Mouse (Mus musculus) R1 (cell line): ENCODE data around the gene Gramd2.

Source experiments
- DNase-seq: peaks from one replicate; pipeline ENCODE4 v3.0.0-alpha.2; 2018; ENCODE audit warnings: low read depth, low spot score

The Gramd2 gene

GRCm38 (mm10) chr9:59679678-59680533, at the start of gene Gramd2:
TSS of gene Gramd2 (plus strand) at chr9:59680144.
- DNase-seq = peak; percentile 88

DNA sequence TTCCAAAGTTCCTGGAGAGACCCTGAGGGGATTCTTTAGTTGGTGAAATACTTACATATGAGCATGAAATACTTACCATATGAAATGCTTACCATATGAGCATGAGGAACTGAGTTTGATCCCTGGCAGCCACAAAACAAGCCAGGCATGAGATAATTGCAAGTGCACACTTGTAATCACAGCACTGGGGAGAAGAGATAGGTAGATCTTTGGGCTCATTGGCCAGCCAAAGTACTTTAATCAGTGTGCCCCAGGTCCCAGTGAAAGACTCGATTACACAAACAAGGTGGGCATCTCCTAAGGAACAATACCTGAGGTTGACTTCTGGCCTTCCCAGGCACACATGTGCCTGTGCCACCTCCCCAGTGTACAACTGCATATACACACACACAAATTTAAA, 41.6 kb upstream of the Gramd2 start:
- DNase-seq = no peak

GRCm38 (mm10) chr9:59639936-59640335, 40.0 kb upstream of the Gramd2 start:
- no peak for DNase-seq

DNA sequence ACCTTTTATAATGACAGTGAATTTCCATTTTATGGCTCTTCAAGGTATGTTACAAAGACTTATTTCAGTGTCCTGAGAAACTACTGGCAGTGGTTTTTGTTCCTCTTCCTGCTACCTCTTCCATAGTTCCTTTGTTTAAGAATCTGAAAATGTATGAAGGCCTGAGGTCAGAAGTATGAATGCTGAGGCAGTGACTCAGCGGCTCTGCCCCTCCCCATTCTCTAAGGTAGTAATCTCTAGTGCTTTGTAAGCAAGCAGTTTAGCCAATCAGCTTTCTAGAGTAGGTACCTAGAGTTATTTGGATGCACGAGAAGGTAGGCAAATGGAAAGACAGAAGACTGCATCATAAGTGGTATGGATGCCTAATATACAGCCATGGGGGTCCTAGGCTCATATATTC, 38.6 kb upstream of the Gramd2 start:
- DNase-seq = no peak

DNA sequence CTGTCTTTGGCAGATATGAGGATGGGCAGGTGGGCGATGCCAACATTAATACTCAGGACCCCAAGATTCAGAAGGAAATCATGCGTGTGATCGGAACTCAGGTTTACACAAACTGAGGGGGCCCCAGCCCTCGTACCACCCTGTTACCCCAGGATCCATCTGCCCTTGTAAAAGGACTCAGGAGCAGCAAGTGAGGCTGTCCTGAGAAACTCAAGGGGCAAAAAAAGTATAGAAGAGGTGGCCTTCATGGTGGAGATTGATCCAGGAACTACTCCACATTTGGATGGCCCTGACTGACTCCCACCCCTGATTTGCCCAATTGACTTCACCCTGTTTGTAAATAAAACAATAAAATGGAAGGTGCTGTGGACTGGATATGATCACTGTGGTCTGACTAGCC, 30.0 kb upstream of the Gramd2 start:
- DNase-seq = no peak

GRCm38 (mm10) chr9:59653371-59653770, 26.6 kb upstream of the Gramd2 start:
- DNase-seq = peak; percentile 93

GRCm38 (mm10) chr9:59654450-59654983, 25.4 kb upstream of the Gramd2 start:
- no peak for DNase-seq

DNA sequence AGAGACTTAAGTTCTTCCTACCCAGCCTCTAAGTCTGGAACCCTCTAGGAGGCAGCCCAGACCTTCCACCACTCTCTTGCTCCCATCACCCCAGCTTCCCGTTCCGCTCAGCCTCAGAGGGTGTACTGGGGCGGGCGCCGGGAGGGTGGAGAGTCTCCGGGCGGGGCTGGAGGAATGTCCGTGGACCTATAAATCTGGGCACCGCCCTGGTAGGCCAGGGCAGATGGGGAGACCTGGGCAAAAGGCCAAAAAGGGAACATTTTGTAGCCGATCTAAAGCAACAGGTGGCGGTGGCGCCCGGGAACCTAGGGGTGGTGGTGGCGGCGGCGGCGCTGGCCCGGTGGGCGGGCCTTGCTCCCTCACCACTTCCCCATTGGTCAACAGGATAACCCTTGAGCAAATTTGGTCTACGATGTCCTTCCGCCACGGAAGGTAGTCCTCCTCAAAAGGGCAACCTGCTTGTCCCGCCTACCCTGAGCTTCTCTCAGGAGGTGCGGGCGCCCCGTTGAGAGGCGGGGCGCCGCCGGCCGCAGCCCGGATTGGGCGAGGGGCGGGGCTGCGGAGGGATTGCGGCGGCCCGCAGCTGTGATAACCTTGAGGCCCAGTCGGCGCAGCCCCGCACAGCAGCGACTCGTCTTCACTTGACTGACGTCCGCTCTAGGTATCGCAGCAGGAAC, 23.8 kb upstream of the Gramd2 start, which contains the start of gene Pkm:
TSS of gene Pkm (plus strand) at position 411 of the 677 bp plus-strand sequence.
- peak; percentile 100 for DNase-seq

DNA sequence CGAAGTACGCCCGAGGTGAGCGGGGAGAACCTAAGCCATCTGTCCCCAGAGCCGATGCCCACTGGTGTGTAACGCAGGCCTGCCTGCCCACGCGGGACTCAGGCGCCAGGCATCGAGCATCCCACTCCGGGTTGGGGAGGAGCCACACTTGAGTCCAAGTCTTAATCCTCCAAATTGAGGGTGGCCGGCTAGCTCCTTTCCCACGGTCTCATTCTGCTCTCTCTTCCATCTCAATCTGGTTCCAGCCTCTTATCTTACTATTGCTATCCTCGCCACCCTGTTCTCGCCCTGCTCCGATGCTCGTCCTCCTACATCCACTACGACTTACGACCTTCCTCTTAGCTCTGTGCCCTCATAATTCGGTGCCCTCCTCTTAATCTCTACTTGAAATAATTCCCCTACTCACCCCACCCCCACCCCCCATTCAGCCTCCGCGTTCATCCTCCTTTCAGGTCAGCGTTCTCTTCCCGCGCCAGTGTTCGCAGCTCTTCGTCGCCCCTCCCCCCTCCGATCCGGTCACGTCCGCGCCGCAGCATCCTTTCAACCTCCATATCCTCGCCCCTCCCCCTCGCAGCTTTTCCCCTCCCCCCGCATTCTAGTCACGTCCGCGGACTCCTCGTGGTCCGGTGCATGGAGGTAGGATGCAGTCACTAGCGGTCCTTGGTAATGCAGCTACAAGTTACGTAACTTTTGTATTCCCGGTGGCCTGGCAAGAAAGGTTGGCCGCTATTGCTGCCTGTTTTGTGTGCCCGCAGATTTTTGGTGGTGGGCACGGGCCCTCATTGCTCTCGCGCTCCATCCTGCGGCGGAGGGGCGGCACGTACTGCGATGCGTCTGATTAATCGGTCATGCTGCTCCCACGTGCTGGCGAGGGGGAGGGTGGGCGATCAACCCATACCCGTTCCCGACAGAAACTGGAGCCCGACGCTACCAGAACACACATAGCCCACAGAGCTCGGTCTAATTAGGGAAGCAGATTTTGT, 23.0 kb upstream of the Gramd2 start:
- DNase-seq = peak; percentile 94

DNA sequence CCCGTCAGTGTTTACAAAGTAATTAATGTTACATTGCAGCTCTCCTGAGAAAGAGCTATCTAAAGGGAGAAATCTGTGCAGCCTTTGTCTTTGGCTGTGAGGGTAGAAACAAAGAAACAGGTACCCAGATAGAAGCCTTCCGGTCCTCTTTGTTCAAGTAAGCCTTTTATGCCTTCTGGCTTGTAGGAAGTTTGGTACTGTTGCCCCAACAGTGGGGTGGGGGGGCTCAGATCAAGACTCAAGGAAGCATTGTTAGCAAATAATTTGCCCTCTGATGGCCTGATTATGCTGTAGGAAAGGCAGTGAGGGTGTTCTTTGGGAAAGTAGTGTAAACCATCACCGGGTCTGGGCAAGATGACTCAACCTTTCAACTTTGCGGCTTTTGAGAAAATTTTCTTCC, 21.8 kb upstream of the Gramd2 start:
- peak; percentile 63 for DNase-seq

- peak; percentile 97 for DNase-seq
Observed at GRCm38 (mm10) chr9:59659036-59660026, 20.6 kb upstream of the Gramd2 start.

DNA sequence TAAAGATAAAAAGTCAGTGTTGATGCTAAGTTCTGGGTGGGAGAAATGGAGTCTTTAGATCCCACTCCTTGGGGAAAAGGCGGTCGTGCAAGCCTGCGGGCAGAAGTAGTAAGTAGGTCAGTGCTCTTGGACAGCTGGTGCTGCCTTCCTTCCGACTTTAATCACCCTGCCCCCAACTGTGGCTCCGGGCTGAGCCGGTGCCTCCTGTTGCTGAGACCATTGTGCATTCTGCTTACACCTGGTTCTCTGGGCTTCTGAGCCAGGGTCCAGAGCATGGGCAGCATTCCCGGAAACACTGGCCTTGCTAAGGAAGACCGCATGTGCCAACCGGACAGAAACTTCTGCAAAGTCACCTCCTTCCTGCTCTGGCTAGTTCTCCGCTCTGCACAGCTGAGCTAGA, 19.5 kb upstream of the Gramd2 start:
- peak; percentile 6 for DNase-seq

DNA sequence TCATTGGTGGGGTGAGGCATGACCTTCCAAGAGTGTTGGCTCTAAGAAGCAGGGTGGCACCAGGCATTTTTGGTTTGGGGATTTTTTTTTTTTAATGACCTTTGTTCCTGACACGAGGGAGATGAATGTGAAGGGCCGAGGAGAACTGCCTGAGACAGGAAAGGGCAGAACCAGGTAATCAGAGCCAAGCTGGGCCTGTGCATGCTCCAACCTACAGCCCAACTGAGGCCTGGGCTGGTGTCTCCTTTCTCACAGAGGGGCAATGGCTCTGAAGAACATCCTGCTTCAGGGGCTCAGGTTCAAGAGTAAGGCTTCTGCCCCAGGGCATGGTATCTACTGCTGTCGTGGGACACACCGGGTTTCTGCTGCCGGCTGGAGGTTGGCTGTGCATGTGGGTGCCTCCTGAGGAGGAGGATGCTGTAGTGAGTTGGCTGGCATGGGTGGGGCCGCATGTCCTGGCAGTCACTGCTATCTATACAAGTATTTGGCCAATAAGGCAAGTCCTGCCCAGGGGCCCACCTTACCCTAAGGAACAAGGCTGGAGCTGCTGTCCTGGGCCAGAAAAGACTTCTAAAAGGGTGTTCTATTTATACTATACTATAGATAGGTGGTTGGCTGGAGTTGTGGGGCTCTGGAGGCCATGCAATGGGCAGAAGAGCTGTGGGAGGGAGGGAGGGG, 18.5 kb upstream of the Gramd2 start:
- DNase-seq = no peak

GRCm38 (mm10) chr9:59663226-59663625, 16.7 kb upstream of the Gramd2 start:
- DNase-seq = no peak

- DNase-seq = peak; percentile 16
Observed at GRCm38 (mm10) chr9:59663957-59664356, 16.0 kb upstream of the Gramd2 start.

- peak; percentile 13 for DNase-seq
Observed at GRCm38 (mm10) chr9:59664664-59665256, 15.2 kb upstream of the Gramd2 start.

DNA sequence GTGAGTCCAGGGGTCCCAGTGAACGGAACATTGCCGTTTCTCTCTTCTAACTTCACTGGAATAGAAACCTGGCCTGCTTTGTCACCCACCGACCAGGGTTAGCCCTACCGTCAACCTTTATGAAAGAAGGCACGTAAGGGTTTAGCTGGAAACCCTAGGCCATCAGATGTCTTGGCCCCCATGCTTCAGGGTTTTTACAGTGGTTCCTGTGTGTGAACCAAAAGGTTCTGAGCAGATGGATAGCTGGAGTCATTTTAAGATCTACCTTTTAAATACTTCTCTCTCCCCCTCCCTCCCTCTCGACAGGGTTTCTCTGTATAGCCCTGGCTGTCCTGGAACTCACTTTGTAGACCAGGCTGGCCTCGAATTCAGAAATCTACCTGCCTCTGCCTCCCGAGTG, 13.9 kb upstream of the Gramd2 start:
- DNase-seq = no peak

DNA sequence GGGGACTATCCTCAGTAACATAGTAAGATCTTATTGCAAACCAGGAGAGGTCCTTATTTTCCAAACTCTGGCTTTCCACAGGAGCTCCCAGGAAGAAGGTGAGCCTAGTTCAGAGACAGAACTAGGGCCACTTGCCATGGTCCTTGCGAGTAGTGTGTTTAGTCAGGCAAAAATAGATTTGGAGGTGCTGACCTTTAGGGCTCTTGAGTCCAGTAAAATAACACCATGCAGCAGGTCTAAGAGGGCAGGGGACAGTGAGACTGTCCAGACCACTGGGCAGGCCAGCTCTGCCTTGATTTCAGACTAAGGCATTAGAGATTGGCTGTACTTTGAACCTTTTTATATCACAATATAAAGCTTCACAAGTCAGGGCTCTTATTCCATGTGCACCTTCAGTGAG, 13.1 kb upstream of the Gramd2 start:
- no peak for DNase-seq

DNA sequence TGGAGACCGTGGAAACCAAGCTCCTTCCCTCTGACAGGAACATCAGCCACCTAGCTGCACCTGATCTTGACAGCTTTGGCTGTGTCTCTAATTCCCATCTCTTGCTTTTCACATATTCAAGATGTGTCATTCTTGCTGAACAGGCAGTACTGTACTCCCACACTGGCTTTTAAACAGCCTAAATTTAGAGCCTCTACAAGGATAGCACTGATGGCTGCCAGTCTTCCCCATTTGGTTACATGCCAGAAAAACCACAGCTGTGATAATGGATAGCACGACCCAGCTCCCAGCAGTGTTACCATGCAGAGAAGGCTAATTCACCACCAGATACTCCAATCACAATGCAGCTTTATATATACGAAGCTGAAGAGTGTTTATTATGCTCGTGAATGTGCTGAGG, 12.7 kb upstream of the Gramd2 start:
- DNase-seq = no peak
